Mouse (Mus musculus): Measurements from ENCODE around the gene Srl.

DNA sequence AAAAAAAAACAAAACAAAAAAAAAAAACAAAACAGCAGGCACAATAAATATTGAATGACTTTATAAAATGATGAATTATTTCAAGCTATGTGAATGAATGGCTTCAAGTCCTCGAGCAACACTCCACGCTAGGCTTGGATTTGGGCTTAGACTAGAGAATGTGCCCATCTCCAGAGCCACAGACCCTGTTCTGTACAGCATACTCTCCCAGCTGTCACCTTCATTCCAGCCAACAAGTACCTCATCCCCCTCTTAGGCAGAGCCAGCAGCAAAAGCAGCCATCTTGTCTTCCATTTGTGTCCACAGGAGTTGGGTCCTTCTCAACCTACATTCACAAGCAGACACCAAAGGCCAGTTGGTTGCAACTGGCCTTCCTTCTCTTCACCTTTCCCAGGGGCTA is 21.8 kb downstream of the Srl start:
- TF ChIP-seq CTCF (IDR thresholded peaks at IDR 0.05 in 2 of 3, conservative IDR thresholded peaks at IDR 0.05 in 1 of 3; ENCODE audit: control insufficient read depth in 1 of 3, insufficient read depth in 1 of 3, low read depth in 2 of 3, low read length in 3 of 3, poor library complexity in 1 of 3, severe bottlenecking in 1 of 3) (no peak), MAFK (IDR thresholded peaks at IDR 0.05; ENCODE audit: borderline replicate concordance, low read depth, low read length) (no peak), EP300 (IDR thresholded peaks at IDR 0.05; ENCODE audit: low read depth in 1 of 2, low read length in 2 of 2) (no peak), ETS1 (IDR thresholded peaks at IDR 0.05; ENCODE audit: low read depth, low read length) (no peak), ZNF384 (IDR thresholded peaks at IDR 0.05; ENCODE audit: low read depth, low read length) (no peak), MAZ (IDR thresholded peaks at IDR 0.05; ENCODE audit: low read depth, low read length) (no peak), POLR2A (IDR thresholded peaks at IDR 0.05; ENCODE audit: control insufficient read depth in 1 of 2, insufficient read depth in 1 of 2, low read depth in 1 of 2, low read length in 2 of 2, poor library complexity in 1 of 2) (no peak), POLR2AphosphoS2 (IDR thresholded peaks at IDR 0.05; ENCODE audit: low read length) (no peak), UBTF (IDR thresholded peaks at IDR 0.05; ENCODE audit: borderline replicate concordance, insufficient read depth, low read depth, low read length) (no peak), TAL1 (IDR thresholded peaks at IDR 0.05; ENCODE audit: low read length) (no peak), RCOR1 (IDR thresholded peaks at IDR 0.05; ENCODE audit: low read depth, low read length) (no peak)

All from MEL (cell line).